Mouse (Mus musculus) cortical plate, adult 2 months (tissue): ENCODE measurements at regions not wholly inside any gene's neighbourhood (a gene's known extent, or its start where the extent isn't known, plus 50 kb on each side); places are given as distances from the start of the nearest gene placed in this dataset.

Experiments
- CTCF ChIP-seq: fragments of 200-500 bp; IDR thresholded peaks from 2 replicates; pipeline ENCODE4 v1.5.1; 2011; ENCODE audit warnings: mild to moderate bottlenecking, control low read depth, low read length; ENCODE audit not compliant: insufficient read depth; ENCODE audit errors: extremely low read depth
- POLR2A ChIP-seq: fragments of 200-500 bp; IDR thresholded peaks from 2 replicates; pipeline ENCODE4 v1.6.1; 2011; ENCODE audit warnings: mild to moderate bottlenecking, low read length, control low read depth; ENCODE audit not compliant: insufficient read depth; ENCODE audit errors: extremely low read depth

- no peak for TF ChIP-seq POLR2A
- no peak for TF ChIP-seq CTCF
Observed at GRCm38 (mm10) chr4:88974535-88974934, 94.5 kb upstream of the Ifne start.
